Mouse (Mus musculus) kidney, embryonic 15.5 days (tissue): Measurements from ENCODE around the gene Uspl1. TPM values are rescaled to one million over a fixed set of nuclear protein-coding genes. Genes with fewer than 3 reads are reported as not detected.

ENCODE experiments used
- microRNA-seq: library from miRNA; unstranded; fragments of <30 nt; microRNA quantifications from one replicate; pipeline ENCODE4, GENCODE M21; 2016
- polyA plus RNA-seq: library from polyadenylated mRNA; unstranded; fragments of >200 nt; fragmentation: Nextera tagmentation; extraction: Ambion mirVana; gene quantifications from 2 replicates; pipeline ENCODE4 v1.2.1, GENCODE M21; 2015

Gene Uspl1
- polyA plus RNA-seq, 1 experiment from 2014 or later: 40.0 TPM

Small RNA genes lying within 50 kb of the gene (microRNA-seq; reads per million reads assigned to microRNA genes)
- gene Gm24105: not detected

Other genes with a start within 250 kb of the Uspl1 start
- 3.2 TPM in 1 of 2 replicates, not detected in the other for gene Gm42791, start 189.2 kb upstream of the Uspl1 start, polyA plus RNA-seq
- 1,463 and 1,782 TPM in 2 replicates for gene Hmgb1, start 139 bp downstream of the Uspl1 start, polyA plus RNA-seq
- 12.4 and 13.3 TPM in 2 replicates for gene Alox5ap, start 80.4 kb downstream of the Uspl1 start, polyA plus RNA-seq
- 0.48 and 0.62 TPM in 2 replicates for gene Medag, start 227.4 kb downstream of the Uspl1 start, polyA plus RNA-seq